Mouse (Mus musculus): ENCODE results near the gene Sap30l. TPM values are rescaled to one million over a fixed set of nuclear protein-coding genes. Genes with fewer than 3 reads are reported as not detected.
A peak's percentile ranks its signal among the peaks of the same experiment; 100 is the strongest.

The Sap30l gene
- 14.1 and 15.8 TPM in 2 replicates for polyA plus RNA-seq (2014; fragmentation: Nextera tagmentation; extraction: Ambion mirVana)

DNA sequence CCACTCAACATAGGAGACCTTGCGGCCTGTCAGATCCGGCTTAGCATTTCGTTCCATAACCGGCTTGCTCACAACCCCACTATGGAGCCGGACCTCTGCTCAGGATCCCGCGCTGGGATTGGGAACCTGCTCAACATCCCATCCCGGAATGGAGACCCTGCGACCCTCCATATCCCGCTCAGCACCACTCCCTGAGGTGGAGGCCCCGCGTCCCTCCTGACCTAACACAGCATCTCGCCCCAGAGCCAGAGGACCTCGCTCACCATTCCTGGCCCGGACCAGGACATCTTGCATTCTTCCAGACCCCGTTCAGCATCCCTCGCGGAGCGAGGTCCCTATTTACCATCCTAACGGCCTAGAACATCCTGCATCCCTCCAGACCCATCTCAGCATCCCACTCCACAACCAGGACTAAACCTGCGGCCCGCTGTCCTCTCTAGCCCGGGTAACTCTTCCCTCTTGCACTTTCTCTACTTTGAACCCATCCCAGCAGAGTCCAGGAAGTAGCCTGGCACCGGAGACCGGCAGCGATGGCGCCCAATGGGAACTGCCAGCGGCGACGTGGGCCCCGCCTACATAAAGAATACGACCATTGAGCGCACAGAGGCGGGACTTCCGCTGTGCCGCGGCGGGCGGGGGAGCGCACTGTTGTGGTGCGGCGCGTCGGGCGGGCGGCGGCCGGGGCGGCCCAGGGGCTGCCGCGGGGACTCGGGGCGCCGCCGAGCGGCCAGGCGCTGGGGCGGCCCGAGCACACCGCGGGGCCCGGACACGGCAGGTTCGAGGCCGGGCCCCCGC lies at the start of gene Sap30l:
Gene Sap30l, plus strand, starts transcription at position 667 of the 795 bp plus-strand sequence.
- Histone ChIP-seq H3K4me1 (replicated peaks; ENCODE audit: control insufficient read depth, insufficient read depth, low read length) (peaks cover 6% of the 10 kb centered on the region; the same call in 1 of the 2 replicates), H3K4me2 (ENCODE audit: low read depth, low read length, severe bottlenecking) (peak within 1 kb of the TSS; percentile 98), H3K9me3 (ENCODE audit: control insufficient read depth, low read length) (no peaks in the 10 kb centered on the region), H3K4me3 (ENCODE audit: low read depth, low read length) (peak within 1 kb of the TSS; percentile 94), H3K36me3 (ENCODE audit: control insufficient read depth, insufficient read depth, low read length) (no peaks in the 10 kb centered on the region), H3K27me3 (ENCODE audit: control insufficient read depth, insufficient read depth, low read length) (no peaks in the 10 kb centered on the region), H3K27ac (ENCODE audit: low read depth, low read length) (peak within 1 kb of the TSS; percentile 53; the same call in 1 of the 2 replicates), H3K9ac (ENCODE audit: low read length) (peak within 1 kb of the TSS; percentile 90)
- peak; percentile 97 for DNase-seq (ENCODE audit: low spot score)
- WGBS, result under 1% methylated on average over 40 of the region's 66 CpGs
- ATAC-seq (replicated peaks; ENCODE audit: low FRiP score), result peak; percentile 98

DNA sequence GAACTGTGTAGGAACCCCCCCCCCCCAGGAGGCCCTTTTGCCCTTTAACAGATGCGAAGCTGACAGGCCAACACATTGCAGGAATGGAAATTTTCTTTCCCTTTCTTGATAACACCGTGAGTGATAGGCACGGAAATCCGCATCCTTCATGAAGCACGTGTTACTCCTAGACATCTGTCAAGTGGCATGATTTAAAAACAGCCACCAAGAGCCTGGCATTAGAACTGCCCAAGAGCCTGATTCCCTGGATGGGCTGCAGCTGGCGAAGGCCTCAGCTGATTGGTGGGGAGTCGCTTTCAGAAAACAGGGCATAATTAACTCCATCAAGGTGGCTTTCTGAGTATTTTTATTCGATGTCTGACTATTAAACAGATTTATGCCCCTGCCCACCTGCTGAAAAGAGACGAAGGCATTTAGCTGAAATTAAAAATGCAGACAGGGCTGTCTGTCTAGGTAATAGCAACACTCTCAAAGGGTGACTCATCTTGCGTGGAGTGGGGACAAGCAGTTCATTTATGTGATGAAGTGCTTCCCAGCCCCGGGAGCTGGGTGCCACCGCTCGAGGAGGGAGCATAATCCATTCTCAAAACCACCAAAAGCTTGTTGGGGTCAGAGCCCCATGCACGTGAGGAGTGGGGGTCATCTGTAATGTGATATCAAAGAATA lies 47.8 kb upstream of the Sap30l start:
- Histone ChIP-seq H3K9me3 (ENCODE audit: control insufficient read depth, low read length) (no peaks in the 10 kb centered on the region), H3K4me1 (replicated peaks; ENCODE audit: control insufficient read depth, insufficient read depth, low read length) (no peaks in the 10 kb centered on the region), H3K36me3 (ENCODE audit: control insufficient read depth, insufficient read depth, low read length) (no peaks in the 10 kb centered on the region), H3K27me3 (ENCODE audit: control insufficient read depth, insufficient read depth, low read length) (no peaks in the 10 kb centered on the region), H3K4me2 (ENCODE audit: low read depth, low read length, severe bottlenecking) (no peak overlapping the region), H3K4me3 (ENCODE audit: low read depth, low read length) (no peak overlapping the region), H3K9ac (ENCODE audit: low read length) (no peak overlapping the region), H3K27ac (ENCODE audit: low read depth, low read length) (no peak overlapping the region)
- 81% methylated on average over 14 of the region's 14 CpGs for WGBS
- DNase-seq (ENCODE audit: low spot score) (no peak), ATAC-seq (replicated peaks; ENCODE audit: low FRiP score) (no peak)

DNA sequence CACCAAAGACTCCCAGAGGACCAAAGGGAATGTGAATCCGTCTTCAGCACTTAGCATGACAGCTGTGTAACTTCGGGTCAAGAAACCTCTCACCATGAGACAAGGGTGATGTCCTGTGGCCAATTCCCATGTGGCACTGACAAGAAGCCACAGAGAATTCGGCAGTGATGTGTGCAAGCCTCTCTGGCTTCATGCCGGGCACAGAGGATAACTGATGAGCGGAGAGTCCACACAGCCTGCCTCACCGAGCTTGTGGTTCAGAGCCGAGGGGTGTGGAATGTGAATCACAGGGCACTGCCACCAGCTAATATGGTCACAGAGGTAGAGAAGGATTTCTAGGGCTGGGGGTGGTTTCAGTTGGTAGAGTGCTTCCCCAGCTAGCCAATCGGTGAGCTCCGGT lies 42.8 kb upstream of the Sap30l start:
- H3K27ac ChIP-seq (ENCODE audit: low read depth, low read length), result no peak overlapping the region
- H3K4me2 ChIP-seq (ENCODE audit: low read depth, low read length, severe bottlenecking), result no peak overlapping the region
- no peaks in the 10 kb centered on the region for H3K27me3 ChIP-seq (ENCODE audit: control insufficient read depth, insufficient read depth, low read length)
- peaks cover 6% of the 10 kb centered on the region for H3K4me1 ChIP-seq (replicated peaks; ENCODE audit: control insufficient read depth, insufficient read depth, low read length)
- DNase-seq (ENCODE audit: low spot score), result no peak
- H3K9me3 ChIP-seq (ENCODE audit: control insufficient read depth, low read length), result no peaks in the 10 kb centered on the region
- no peak overlapping the region for H3K9ac ChIP-seq (ENCODE audit: low read length)
- ATAC-seq (replicated peaks; ENCODE audit: low FRiP score), result no peak
- WGBS, result 83% methylated on average over 9 of the region's 9 CpGs
- no peak overlapping the region for H3K4me3 ChIP-seq (ENCODE audit: low read depth, low read length)
- H3K36me3 ChIP-seq (ENCODE audit: control insufficient read depth, insufficient read depth, low read length), result no peaks in the 10 kb centered on the region

DNA sequence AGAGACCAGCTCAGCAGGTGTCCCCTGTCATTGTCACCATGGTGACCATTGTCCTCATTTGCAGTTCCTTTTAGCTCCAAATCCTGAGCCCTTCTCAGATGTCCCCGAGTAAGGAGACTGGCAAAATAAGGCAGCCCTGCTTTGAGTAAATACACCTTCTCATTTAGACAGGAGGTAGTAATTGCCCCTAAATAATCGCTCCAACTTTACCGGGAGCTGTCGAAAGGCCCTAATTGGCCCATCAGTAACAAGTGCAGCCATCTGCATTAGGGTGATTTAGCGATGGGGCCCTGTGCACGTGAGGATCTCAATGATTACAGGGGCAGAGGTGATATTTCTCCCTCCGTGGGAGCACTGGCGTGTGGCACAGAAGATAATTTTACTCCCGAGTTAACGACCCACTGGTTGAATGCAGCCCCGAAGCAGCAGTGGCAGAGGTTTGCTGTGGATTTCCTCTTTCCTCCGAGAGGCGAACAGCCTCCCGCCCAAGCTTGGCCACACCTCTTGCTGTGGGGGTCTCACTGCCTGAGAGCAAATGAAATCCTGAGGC lies 40.9 kb upstream of the Sap30l start:
- no peak overlapping the region for H3K27ac ChIP-seq (ENCODE audit: low read depth, low read length)
- DNase-seq (ENCODE audit: low spot score), result no peak
- 6% methylated on average over 14 of the region's 14 CpGs for WGBS

DNA sequence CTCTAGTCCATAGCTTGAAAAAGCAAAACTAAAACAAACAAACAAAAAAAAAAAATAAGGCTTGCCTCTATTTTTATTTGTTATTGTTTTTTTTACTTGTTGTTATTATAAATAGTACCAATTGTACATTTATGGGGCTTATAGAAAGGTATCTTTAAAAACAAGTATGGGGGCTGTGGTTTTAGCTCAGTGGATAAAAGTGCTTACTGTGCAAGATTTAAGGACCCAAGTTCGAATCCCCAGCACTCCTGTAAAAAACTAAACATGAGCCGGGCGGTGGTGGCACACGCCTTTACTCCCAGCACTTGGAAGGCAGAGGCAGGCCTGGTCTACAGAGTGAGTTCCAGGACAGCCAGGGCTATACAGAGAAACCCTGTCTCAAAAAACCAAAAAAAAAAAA lies 40.1 kb upstream of the Sap30l start:
- peaks cover 4% of the 10 kb centered on the region; the same call in 1 of the 2 replicates for H3K27me3 ChIP-seq (ENCODE audit: control insufficient read depth, insufficient read depth, low read length)
- H3K36me3 ChIP-seq (ENCODE audit: control insufficient read depth, insufficient read depth, low read length), result no peaks in the 10 kb centered on the region
- 92% methylated on average over 4 of the region's 4 CpGs for WGBS
- H3K27ac ChIP-seq (ENCODE audit: low read depth, low read length), result no peak overlapping the region
- H3K4me3 ChIP-seq (ENCODE audit: low read depth, low read length), result no peak overlapping the region
- H3K9me3 ChIP-seq (ENCODE audit: control insufficient read depth, low read length), result no peaks in the 10 kb centered on the region
- peaks cover 6% of the 10 kb centered on the region for H3K4me1 ChIP-seq (replicated peaks; ENCODE audit: control insufficient read depth, insufficient read depth, low read length)
- H3K9ac ChIP-seq (ENCODE audit: low read length), result no peak overlapping the region
- no peak for DNase-seq (ENCODE audit: low spot score)
- no peak overlapping the region for H3K4me2 ChIP-seq (ENCODE audit: low read depth, low read length, severe bottlenecking)
- ATAC-seq (replicated peaks; ENCODE audit: low FRiP score), result no peak

More for the DNA sequence above, 40.9 kb upstream of the Sap30l start:
- no peaks in the 10 kb centered on the region for H3K36me3 ChIP-seq (ENCODE audit: control insufficient read depth, insufficient read depth, low read length)
- no peaks in the 10 kb centered on the region for H3K9me3 ChIP-seq (ENCODE audit: control insufficient read depth, low read length)
- peak overlapping the region; percentile 35 for H3K9ac ChIP-seq (ENCODE audit: low read length)
- no peak overlapping the region for H3K4me3 ChIP-seq (ENCODE audit: low read depth, low read length)
- 0 out of 2 replicates have a peak, but pooled peaks cover 2% of the 10 kb centered on the region for H3K27me3 ChIP-seq (ENCODE audit: control insufficient read depth, insufficient read depth, low read length)
- H3K4me1 ChIP-seq (replicated peaks; ENCODE audit: control insufficient read depth, insufficient read depth, low read length), result peaks cover 6% of the 10 kb centered on the region
- peak; percentile 55 for ATAC-seq (replicated peaks; ENCODE audit: low FRiP score)
- peak overlapping the region; percentile 29 for H3K4me2 ChIP-seq (ENCODE audit: low read depth, low read length, severe bottlenecking)

DNA sequence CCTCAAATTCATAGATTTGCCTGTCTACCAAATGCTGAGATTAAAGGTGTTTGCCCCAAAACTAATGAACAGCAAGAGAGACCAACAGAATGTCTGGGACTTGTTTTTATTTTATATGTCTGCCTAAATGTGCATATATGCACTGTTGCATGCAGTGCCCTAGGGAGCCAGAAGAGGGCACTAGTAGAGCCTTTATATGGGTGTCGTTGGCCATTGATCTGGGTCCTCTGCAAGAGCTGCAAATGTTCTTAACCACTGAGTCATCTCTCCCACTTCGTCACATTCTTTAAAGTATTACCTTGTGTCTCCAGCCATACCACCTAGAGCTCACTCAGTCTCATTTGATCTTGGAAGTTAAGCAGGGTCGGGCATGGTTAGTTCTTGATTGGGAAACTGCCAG lies 37.3 kb upstream of the Sap30l start:
- Histone ChIP-seq H3K27me3 (ENCODE audit: control insufficient read depth, insufficient read depth, low read length) (peaks cover 14% of the 10 kb centered on the region), H3K4me1 (replicated peaks; ENCODE audit: control insufficient read depth, insufficient read depth, low read length) (peaks cover 6% of the 10 kb centered on the region), H3K27ac (ENCODE audit: low read depth, low read length) (no peak overlapping the region), H3K4me2 (ENCODE audit: low read depth, low read length, severe bottlenecking) (no peak overlapping the region), H3K9ac (ENCODE audit: low read length) (no peak overlapping the region), H3K36me3 (ENCODE audit: control insufficient read depth, insufficient read depth, low read length) (no peaks in the 10 kb centered on the region), H3K9me3 (ENCODE audit: control insufficient read depth, low read length) (no peaks in the 10 kb centered on the region), H3K4me3 (ENCODE audit: low read depth, low read length) (no peak overlapping the region)
- no peak for DNase-seq (ENCODE audit: low spot score)
- 85% methylated on average over 3 of the region's 3 CpGs for WGBS
- no peak for ATAC-seq (replicated peaks; ENCODE audit: low FRiP score)

DNA sequence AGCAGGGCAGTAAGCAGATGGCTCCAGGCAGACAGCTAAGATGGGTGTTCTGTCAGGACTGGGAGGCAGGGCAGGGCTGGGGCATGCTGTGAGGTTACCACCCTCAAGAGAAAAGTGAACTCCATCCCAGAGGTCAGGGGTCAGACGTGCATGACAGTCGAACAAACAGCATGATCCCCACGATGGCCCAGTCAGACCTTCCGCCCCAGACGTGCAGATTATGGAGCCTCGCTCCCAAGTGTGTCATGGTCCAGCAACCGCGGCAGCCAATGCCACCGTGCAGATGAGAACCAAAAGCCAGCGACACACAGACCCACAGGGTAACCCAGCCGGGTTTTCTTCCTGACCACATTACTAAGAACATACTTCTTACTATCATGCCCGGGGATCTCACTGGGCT lies 34.8 kb upstream of the Sap30l start:
- DNase-seq (ENCODE audit: low spot score) (no peak), ATAC-seq (replicated peaks; ENCODE audit: low FRiP score) (no peak)
- WGBS, result 58% methylated on average over 12 of the region's 12 CpGs
- Histone ChIP-seq H3K4me3 (ENCODE audit: low read depth, low read length) (no peak overlapping the region), H3K9ac (ENCODE audit: low read length) (no peak overlapping the region), H3K36me3 (ENCODE audit: control insufficient read depth, insufficient read depth, low read length) (no peaks in the 10 kb centered on the region), H3K4me1 (replicated peaks; ENCODE audit: control insufficient read depth, insufficient read depth, low read length) (no peaks in the 10 kb centered on the region; the same call in 1 of the 2 replicates), H3K27ac (ENCODE audit: low read depth, low read length) (no peak overlapping the region), H3K4me2 (ENCODE audit: low read depth, low read length, severe bottlenecking) (no peak overlapping the region), H3K9me3 (ENCODE audit: control insufficient read depth, low read length) (no peaks in the 10 kb centered on the region), H3K27me3 (ENCODE audit: control insufficient read depth, insufficient read depth, low read length) (peaks cover 38% of the 10 kb centered on the region)

DNA sequence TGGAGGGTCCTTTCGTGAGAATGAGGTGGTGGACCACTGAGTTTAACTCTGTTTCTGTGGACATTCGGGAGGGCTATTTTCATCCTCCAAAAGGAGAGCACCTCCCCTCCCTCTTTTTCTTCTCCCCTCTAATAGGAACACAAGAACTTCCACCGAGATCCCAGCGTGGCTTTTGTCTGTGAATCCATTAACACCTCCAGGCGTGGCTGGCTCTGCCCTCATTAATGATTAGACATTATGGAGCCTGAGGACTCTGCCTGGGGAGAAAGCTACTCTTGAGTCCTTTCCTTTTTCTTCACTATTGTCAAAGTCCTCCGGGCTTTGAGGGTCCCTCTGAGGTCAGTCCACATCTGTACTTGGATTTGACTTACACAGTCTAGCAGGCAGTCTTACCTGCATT lies 34.3 kb upstream of the Sap30l start:
- 21% methylated on average over 6 of the region's 6 CpGs for WGBS
- H3K9ac ChIP-seq (ENCODE audit: low read length), result no peak overlapping the region
- no peak for ATAC-seq (replicated peaks; ENCODE audit: low FRiP score)
- no peaks in the 10 kb centered on the region; the same call in 1 of the 2 replicates for H3K4me1 ChIP-seq (replicated peaks; ENCODE audit: control insufficient read depth, insufficient read depth, low read length)
- no peaks in the 10 kb centered on the region for H3K36me3 ChIP-seq (ENCODE audit: control insufficient read depth, insufficient read depth, low read length)
- H3K27ac ChIP-seq (ENCODE audit: low read depth, low read length), result peak overlapping the region; percentile 6; the same call in 1 of the 2 replicates
- no peak overlapping the region for H3K4me3 ChIP-seq (ENCODE audit: low read depth, low read length)
- DNase-seq (ENCODE audit: low spot score), result no peak
- peaks cover 44% of the 10 kb centered on the region for H3K27me3 ChIP-seq (ENCODE audit: control insufficient read depth, insufficient read depth, low read length)
- no peak overlapping the region for H3K4me2 ChIP-seq (ENCODE audit: low read depth, low read length, severe bottlenecking)
- H3K9me3 ChIP-seq (ENCODE audit: control insufficient read depth, low read length), result no peaks in the 10 kb centered on the region
